Mouse (Mus musculus): ENCODE data around the gene Pdx1. TPM values are rescaled to one million over a fixed set of nuclear protein-coding genes. Genes with fewer than 3 reads are reported as not detected.

Pdx1 gene
- total RNA-seq, 2 experiments from 2014 or later, result not detected

Small RNAs within 50 kb of the gene (microRNA-seq; reads per million reads assigned to microRNA genes)
- gene Mir7k, result not detected

Other genes starting within 250 kb of the Pdx1 start
- gene Lnx2, start 193.4 kb upstream of the Pdx1 start, total RNA-seq (2021), result 1 to 10 TPM; 5.6 to 6.2 TPM
- gene Polr1d, start 192.9 kb upstream of the Pdx1 start, total RNA-seq (2021), result 10 to 100 TPM; 82.2 to 88.3 TPM
- gene Gsx1, start 81.3 kb upstream of the Pdx1 start, total RNA-seq (2021), result under 1 TPM; 0.59 to 0.88 TPM
- not detected for gene Cdx2, start 37.3 kb downstream of the Pdx1 start, total RNA-seq (2021)
- not detected for gene Urad, start 52.5 kb downstream of the Pdx1 start, total RNA-seq (2021)
- gene Flt3, start 130.5 kb downstream of the Pdx1 start, total RNA-seq (2021), result 1 to 10 TPM; 2.2 to 2.6 TPM
- 10 to 100 TPM; 85.0 to 96.8 TPM for gene Pan3, start 160.2 kb downstream of the Pdx1 start, total RNA-seq (2021)

Data from left cerebral cortex, postnatal 10 days (tissue).